Mouse (Mus musculus) forebrain, postnatal 0 days (tissue): ENCODE measurements around the gene H1foo. TPM values are rescaled to one million over a fixed set of nuclear protein-coding genes. Genes with fewer than 3 reads are reported as not detected.

ENCODE experiments used
- ATAC-seq: fragments of 200-750 bp; cut with Nextera tagmentation; 2 replicates; pipeline ENCODE4 v1.8.0; 2017; ENCODE audit warnings: mild to moderate bottlenecking, moderate library complexity
- DNase-seq: peaks from one replicate; pipeline ENCODE4 v3.0.0-alpha.2; 2015
- H3K27ac ChIP-seq: fragments of 300-500 bp; sonication (generic); 2 replicates; pipeline ENCODE4 v1.5.1; 2014; ENCODE audit warnings: low read depth, mild to moderate bottlenecking, antibody characterized with exemption, low read length, moderate library complexity, mixed read lengths
- H3K27me3 ChIP-seq: fragments of 300-500 bp; sonication (generic); 2 replicates; pipeline ENCODE4 v1.6.1; 2014; ENCODE audit warnings: mild to moderate bottlenecking, low read length, mixed read lengths; ENCODE audit not compliant: insufficient read depth
- H3K36me3 ChIP-seq: fragments of 300-500 bp; sonication (generic); 2 replicates; pipeline ENCODE4 v1.6.1; 2014; ENCODE audit warnings: mild to moderate bottlenecking, moderate library complexity; ENCODE audit not compliant: insufficient read depth
- H3K4me1 ChIP-seq: fragments of 300-500 bp; sonication (generic); 2 replicates; pipeline ENCODE4 v1.6.1; 2014; ENCODE audit warnings: antibody characterized with exemption; ENCODE audit not compliant: insufficient read depth
- H3K4me2 ChIP-seq: fragments of 300-500 bp; sonication (generic); 2 replicates; pipeline ENCODE4 v1.6.1; 2014; ENCODE audit warnings: low read depth, mild to moderate bottlenecking, moderate library complexity
- H3K4me3 ChIP-seq: fragments of 300-500 bp; sonication (generic); 2 replicates; pipeline ENCODE4 v1.5.1; 2014; ENCODE audit warnings: low read depth, low read length, mixed read lengths
- H3K9ac ChIP-seq: fragments of 300-500 bp; sonication (generic); 2 replicates; pipeline ENCODE4 v1.6.1; 2014; ENCODE audit warnings: mild to moderate bottlenecking
- H3K9me3 ChIP-seq: fragments of 300-500 bp; sonication (generic); 2 replicates; pipeline ENCODE4 v1.6.1; 2016; ENCODE audit warnings: low read length
- CTCF ChIP-seq: sonication (generic); IDR thresholded peaks from 2 replicates; pipeline ENCODE4 v1.5.1; 2016; ENCODE audit warnings: antibody characterized with exemption, control low read depth, low read depth
- WGBS: fragments of 180-500 bp; shearing (Covaris S2); extraction: QIAGEN DNeasy Blood & Tissue Kit; methylation state at CpG from one replicate; pipeline ENCODE4 v1.1.7; 2014; 5-methylcytosine and 5-hydroxymethylcytosine counted together
- polyA plus RNA-seq: library from polyadenylated mRNA; unstranded; fragments of >200 nt; fragmentation: Nextera tagmentation; extraction: Ambion mirVana; gene quantifications from 2 replicates; pipeline ENCODE4 v1.2.1, GENCODE M21; 2015
- total RNA-seq: library from RNA; depleted of rRNA; stranded (reverse); fragments of >200 nt; gene quantifications from 2 replicates; pipeline ENCODE4 v1.2.3, GENCODE M21; 2014

The H1foo gene
- total and polyA plus RNA-seq, 2 experiments from 2014 or later, result not detected

DNA sequence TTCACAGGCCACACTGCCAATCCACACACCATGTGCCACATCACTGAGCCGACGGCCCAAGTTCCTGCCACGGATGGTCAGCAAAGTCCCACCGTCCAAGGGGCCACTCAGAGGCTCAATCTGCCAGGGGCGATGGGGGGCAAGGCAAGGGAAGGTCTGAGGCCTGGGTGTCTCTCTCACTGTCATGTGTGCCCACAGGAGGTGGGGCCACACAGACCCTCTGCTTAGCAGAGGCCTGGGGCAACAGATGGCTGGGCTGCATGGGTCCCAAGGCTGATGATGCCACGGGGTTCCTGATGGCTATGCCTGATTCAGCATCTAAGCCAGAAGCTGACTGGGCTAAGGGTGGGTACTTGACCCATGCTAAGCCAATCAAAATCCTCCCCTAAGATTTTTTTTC is 24.0 kb downstream of the H1foo start:
- TF ChIP-seq CTCF, result no peak
- no peaks in the 10 kb centered on the region for H3K27me3 ChIP-seq
- no peak overlapping the region for H3K4me2 ChIP-seq
- no peak overlapping the region for H3K27ac ChIP-seq
- peaks cover 10% of the 10 kb centered on the region; the same call in 1 of the 2 replicates for H3K36me3 ChIP-seq
- no peak for ATAC-seq
- no peak for DNase-seq
- H3K9me3 ChIP-seq, result no peaks in the 10 kb centered on the region
- WGBS, result 76% methylated on average over 6 of the region's 6 CpGs
- H3K4me3 ChIP-seq, result no peak overlapping the region
- no peak overlapping the region for H3K9ac ChIP-seq
- 0 out of 2 replicates have a peak, but pooled peaks cover 2% of the 10 kb centered on the region for H3K4me1 ChIP-seq

DNA sequence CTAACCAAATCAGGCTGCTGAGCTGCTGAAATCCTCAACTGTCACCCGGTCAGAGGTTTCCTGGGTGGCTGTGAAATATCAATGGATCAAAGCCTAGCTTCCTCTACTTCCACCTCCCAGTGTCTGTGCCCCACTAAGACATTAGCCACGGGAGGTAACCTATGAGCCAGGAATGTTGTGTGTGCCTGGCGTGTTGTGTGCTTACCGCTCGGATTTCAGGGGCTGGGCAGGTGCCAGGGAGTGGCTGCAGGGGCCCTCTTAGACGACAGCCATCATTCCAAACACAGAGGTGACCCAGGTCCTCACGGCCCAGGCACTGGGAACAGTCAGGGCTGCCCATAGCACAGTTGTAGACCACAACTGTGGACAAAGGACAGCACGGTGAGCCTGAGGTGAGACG is 24.4 kb downstream of the H1foo start:
- Histone ChIP-seq H3K9me3 (no peaks in the 10 kb centered on the region), H3K27ac (no peak overlapping the region), H3K4me3 (no peak overlapping the region), H3K36me3 (peaks cover 10% of the 10 kb centered on the region; the same call in 1 of the 2 replicates), H3K27me3 (no peaks in the 10 kb centered on the region), H3K9ac (no peak overlapping the region), H3K4me1 (0 out of 2 replicates have a peak, but pooled peaks cover 2% of the 10 kb centered on the region), H3K4me2 (no peak overlapping the region)
- no peak for TF ChIP-seq CTCF
- 66% methylated on average over 9 of the region's 9 CpGs for WGBS
- DNase-seq (no peak), ATAC-seq (no peak)

DNA sequence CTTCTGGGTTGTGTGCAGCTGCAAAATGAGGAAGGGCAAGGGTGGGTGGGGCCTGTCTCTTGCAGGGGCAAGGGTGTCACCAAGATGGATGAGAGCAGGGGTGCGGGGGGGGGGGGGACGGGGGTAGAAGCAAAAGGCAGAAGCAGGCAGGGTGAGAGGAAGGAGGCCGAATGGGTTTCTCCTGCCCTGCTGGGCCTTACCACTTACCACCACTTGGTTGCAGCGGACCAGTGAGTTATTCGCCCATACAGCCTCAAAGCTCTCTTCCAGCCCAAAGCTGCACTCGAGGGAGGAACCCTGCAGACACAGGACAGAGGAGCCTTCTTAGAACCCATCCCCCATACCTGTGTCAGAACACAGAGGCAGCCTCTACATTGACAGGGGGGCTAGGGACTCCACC is 25.2 kb downstream of the H1foo start:
- Histone ChIP-seq H3K27me3 (no peaks in the 10 kb centered on the region), H3K9me3 (no peaks in the 10 kb centered on the region), H3K36me3 (peaks cover 10% of the 10 kb centered on the region; the same call in 1 of the 2 replicates), H3K4me3 (no peak overlapping the region), H3K27ac (no peak overlapping the region), H3K4me1 (0 out of 2 replicates have a peak, but pooled peaks cover 2% of the 10 kb centered on the region), H3K9ac (no peak overlapping the region), H3K4me2 (no peak overlapping the region)
- DNase-seq (no peak), ATAC-seq (no peak)
- 0 out of 2 replicates have a peak, but pooled peaks have one; percentile 7 for TF ChIP-seq CTCF
- WGBS, result 63% methylated on average over 6 of the region's 6 CpGs

DNA sequence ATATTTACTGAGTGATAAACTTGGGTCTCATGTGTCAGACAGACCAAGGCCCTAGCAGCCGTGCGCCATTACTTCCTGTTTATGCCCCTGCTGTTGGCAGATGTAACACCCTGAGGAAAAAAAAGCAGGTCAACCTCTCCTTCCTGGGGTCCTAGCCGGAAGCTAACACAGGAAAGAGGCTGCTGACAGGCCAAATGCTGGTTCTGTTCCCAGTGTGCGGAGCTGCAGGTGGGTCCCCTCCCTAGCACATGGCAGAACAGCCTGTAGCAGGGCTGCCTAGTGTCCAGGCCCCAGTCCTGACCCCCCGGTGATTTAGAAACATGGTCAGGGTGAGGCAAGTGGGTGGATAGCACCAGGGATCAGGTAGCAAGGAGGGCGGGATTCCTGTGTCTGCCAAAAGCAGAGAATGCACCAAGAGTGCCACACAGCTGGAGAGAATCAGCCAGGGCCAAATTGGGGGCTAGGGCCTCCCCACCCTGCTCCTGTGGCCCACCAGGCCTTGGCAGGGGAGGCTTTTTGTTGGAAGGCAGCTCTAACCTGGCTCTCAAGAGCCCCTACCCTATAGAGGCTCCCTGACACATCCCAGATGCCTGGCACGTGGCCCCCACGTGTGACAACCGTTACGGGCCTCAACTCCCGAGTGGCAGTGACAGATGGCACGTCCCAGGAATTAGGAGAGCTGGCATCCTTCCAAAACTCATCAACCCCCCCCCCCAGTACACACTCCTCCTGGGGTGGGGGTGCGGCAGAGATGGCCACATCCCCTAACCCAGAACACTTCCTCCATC is 26.7 kb downstream of the H1foo start:
- Histone ChIP-seq H3K4me1 (0 out of 2 replicates have a peak, but pooled peaks cover 2% of the 10 kb centered on the region), H3K4me3 (no peak overlapping the region), H3K9ac (no peak overlapping the region), H3K27me3 (no peaks in the 10 kb centered on the region), H3K9me3 (no peaks in the 10 kb centered on the region), H3K4me2 (no peak overlapping the region), H3K36me3 (peaks cover 10% of the 10 kb centered on the region; the same call in 1 of the 2 replicates), H3K27ac (no peak overlapping the region)
- 41% methylated on average over 13 of the region's 13 CpGs for WGBS
- DNase-seq (no peak), ATAC-seq (no peak)
- no peak for TF ChIP-seq CTCF

DNA sequence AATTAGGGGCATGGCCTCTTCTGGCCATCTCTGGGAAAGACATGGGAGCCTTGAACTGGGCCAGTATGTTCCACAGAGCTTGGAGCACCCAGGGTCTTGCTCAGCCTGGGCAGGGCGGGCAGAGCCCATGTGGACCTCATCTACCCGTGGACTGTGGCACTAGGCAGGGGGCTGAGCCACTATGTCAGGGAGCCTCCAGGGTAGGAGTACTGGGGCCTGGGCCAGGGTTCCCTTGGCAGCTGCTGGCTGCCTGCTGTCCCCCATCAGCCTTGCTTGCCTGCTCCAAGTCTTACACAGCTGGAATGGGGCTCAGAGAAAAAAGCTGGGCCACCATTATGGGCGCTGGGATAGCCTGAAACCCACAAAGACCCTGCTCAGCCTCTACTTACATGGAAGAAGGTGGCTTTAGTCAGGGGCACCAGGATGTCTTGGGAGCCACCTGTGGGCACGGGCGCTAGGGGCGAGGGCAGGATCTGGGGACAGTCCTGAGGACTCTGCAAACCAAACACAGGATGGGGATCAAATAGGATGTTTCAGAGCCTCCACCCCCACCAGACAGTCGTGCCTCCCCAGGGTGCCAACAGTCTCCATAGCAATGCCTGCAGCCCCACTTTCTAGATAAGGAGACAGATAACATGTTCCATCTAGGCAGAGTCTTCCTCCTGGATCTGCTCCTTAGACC is 27.5 kb downstream of the H1foo start:
- no peaks in the 10 kb centered on the region for H3K9me3 ChIP-seq
- 74% methylated on average over 7 of the region's 7 CpGs for WGBS
- H3K4me1 ChIP-seq, result 0 out of 2 replicates have a peak, but pooled peaks cover 2% of the 10 kb centered on the region
- H3K36me3 ChIP-seq, result peaks cover 7% of the 10 kb centered on the region; the same call in 1 of the 2 replicates
- H3K4me3 ChIP-seq, result no peak overlapping the region
- H3K27me3 ChIP-seq, result no peaks in the 10 kb centered on the region
- H3K4me2 ChIP-seq, result no peak overlapping the region
- TF ChIP-seq CTCF, result no peak
- no peak overlapping the region for H3K27ac ChIP-seq
- H3K9ac ChIP-seq, result no peak overlapping the region
- peak; percentile 28 for ATAC-seq
- no peak for DNase-seq

DNA sequence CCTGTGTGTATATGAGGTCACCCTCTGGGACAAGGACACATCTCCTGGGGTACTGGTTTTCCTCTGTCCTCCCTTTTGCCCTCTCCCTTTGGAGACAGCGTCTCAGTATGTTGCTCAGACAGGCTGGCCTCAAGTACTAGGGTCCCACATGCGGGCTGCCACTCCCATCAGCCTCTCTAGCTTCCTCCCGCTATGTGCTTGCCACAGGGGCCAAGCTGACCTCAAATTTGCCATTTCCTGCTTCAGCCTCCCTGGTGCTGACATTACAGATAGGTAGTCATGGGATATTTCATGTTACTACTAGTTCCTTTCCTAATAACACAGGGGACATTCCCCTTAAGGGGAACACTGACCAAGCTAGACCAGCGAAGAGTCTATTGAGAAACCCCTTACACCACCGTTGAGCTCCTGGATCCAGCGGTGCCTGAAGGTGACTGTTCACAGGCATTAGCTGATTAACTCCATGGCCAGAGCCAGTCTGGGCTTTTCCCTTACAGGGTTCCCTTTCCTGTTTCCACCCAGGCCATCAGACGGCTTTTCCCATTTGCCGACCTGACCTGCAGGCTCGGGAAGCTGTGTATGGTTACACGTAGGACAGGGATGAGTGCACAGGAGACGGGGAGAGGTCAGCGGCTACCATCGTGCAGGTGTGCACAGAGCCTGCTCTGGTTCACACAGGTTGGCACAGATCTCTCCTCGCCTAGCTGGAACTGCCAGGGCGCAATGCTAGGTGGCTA is 28.6 kb downstream of the H1foo start:
- ATAC-seq (no peak), DNase-seq (no peak)
- 86% methylated on average over 15 of the region's 15 CpGs for WGBS
- no peaks in the 10 kb centered on the region for H3K9me3 ChIP-seq
- H3K27ac ChIP-seq, result no peak overlapping the region
- H3K4me1 ChIP-seq, result 0 out of 2 replicates have a peak, but pooled peaks cover 2% of the 10 kb centered on the region
- H3K36me3 ChIP-seq, result peaks cover 5% of the 10 kb centered on the region; the same call in 1 of the 2 replicates
- H3K4me3 ChIP-seq, result no peak overlapping the region
- no peaks in the 10 kb centered on the region for H3K27me3 ChIP-seq
- no peak for TF ChIP-seq CTCF
- no peak overlapping the region for H3K9ac ChIP-seq
- no peak overlapping the region for H3K4me2 ChIP-seq
